Mouse (Mus musculus) limb, embryonic 15.5 days (tissue): ENCODE measurements at regions not wholly inside any gene's neighbourhood (a gene's known extent, or its start where the extent isn't known, plus 50 kb on each side); places are given as distances from the start of the nearest gene placed in this dataset.

Source experiments
- ATAC-seq: fragments of 200-750 bp; cut with Nextera tagmentation; 2 replicates; pipeline ENCODE4 v1.8.0; 2017; ENCODE audit warnings: low read depth, moderate TSS enrichment; ENCODE audit not compliant: insufficient number of reproducible peaks, low FRiP score, low TSS enrichment
- H3K27ac ChIP-seq: fragments of 300-500 bp; sonication (generic); 2 replicates; pipeline ENCODE4 v1.5.1; 2015; ENCODE audit warnings: moderate library complexity, mild to moderate bottlenecking, inconsistent platforms
- H3K27me3 ChIP-seq: fragments of 300-500 bp; sonication (generic); 2 replicates; pipeline ENCODE4 v1.6.1; 2015; ENCODE audit warnings: inconsistent platforms
- H3K36me3 ChIP-seq: fragments of 300-500 bp; sonication (generic); 2 replicates; pipeline ENCODE4 v1.6.1; 2015; ENCODE audit warnings: inconsistent platforms
- H3K4me1 ChIP-seq: fragments of 300-500 bp; sonication (generic); 2 replicates; pipeline ENCODE4 v1.6.1; 2015; ENCODE audit warnings: inconsistent platforms
- H3K4me2 ChIP-seq: fragments of 300-500 bp; sonication (generic); 2 replicates; pipeline ENCODE4 v1.6.1; 2015; ENCODE audit warnings: mild to moderate bottlenecking, inconsistent platforms
- H3K4me3 ChIP-seq: fragments of 300-500 bp; sonication (generic); 2 replicates; pipeline ENCODE4 v1.5.1; 2015; ENCODE audit warnings: mild to moderate bottlenecking, inconsistent platforms
- H3K9ac ChIP-seq: fragments of 300-500 bp; sonication (generic); 2 replicates; pipeline ENCODE4 v1.6.1; 2015; ENCODE audit warnings: inconsistent platforms
- H3K9me3 ChIP-seq: fragments of 300-500 bp; sonication (generic); 2 replicates; pipeline ENCODE4 v1.6.1; 2016; ENCODE audit warnings: inconsistent platforms
- WGBS: fragments of 180-500 bp; shearing (Covaris S2); methylation state at CpG from one replicate; pipeline ENCODE4 v1.1.7; 2015; 5-methylcytosine and 5-hydroxymethylcytosine counted together

DNA sequence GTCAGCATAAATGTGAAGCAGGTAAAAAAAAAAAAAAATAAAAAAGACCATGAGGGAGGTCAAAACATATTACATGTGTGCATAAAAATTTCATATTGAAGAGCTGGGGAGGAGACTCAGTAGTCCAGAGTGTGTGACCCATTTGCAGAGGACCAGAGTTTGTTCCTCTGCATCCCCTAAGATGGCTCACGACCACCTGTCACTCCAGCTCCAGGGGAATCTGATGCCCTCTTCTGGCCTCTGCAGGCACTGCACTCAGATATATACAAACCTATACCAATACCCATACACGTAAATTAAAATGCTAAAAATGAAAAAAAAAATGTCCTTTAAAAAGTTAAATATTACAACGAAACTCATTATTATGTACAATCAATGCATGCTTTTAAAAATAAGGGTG lies 551.4 kb downstream of the Pdcd6ip start:
- Histone ChIP-seq H3K4me2 (no peak overlapping the region), H3K36me3 (no peaks in the 10 kb centered on the region), H3K9me3 (no peaks in the 10 kb centered on the region), H3K4me1 (peaks cover 7% of the 10 kb centered on the region; the same call in 1 of the 2 replicates), H3K27ac (no peak overlapping the region), H3K27me3 (no peaks in the 10 kb centered on the region), H3K4me3 (no peak overlapping the region), H3K9ac (no peak overlapping the region)
- no peak for ATAC-seq
- 64% methylated on average over 3 of the region's 3 CpGs for WGBS

DNA sequence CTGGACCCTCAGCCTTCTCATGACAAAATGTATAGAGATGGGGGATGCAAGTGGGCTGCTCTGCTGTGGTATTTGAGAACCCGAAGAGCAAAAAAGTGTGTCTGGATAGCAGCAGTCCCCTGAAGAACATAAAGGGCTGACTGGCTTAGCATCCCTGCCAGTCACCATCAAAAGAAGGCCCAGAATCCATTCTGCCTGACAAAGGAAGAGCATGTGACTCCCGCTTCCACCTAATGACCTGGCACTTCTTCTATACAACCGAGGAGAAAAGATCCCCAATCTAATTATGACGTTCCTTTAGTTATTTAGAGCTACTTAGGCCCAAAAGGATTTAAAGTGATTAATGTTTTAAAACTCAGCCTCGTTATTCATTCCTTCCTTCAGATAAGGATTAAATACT lies 559.0 kb downstream of the Pdcd6ip start:
- ATAC-seq = no peak
- no peak overlapping the region for H3K27ac ChIP-seq
- H3K27me3 ChIP-seq = no peaks in the 10 kb centered on the region
- H3K4me3 ChIP-seq = no peak overlapping the region
- WGBS = 48% methylated on average over 5 of the region's 5 CpGs
- H3K4me1 ChIP-seq = no peaks in the 10 kb centered on the region
- H3K9me3 ChIP-seq = no peaks in the 10 kb centered on the region
- no peak overlapping the region for H3K9ac ChIP-seq
- H3K4me2 ChIP-seq = no peak overlapping the region
- H3K36me3 ChIP-seq = no peaks in the 10 kb centered on the region

DNA sequence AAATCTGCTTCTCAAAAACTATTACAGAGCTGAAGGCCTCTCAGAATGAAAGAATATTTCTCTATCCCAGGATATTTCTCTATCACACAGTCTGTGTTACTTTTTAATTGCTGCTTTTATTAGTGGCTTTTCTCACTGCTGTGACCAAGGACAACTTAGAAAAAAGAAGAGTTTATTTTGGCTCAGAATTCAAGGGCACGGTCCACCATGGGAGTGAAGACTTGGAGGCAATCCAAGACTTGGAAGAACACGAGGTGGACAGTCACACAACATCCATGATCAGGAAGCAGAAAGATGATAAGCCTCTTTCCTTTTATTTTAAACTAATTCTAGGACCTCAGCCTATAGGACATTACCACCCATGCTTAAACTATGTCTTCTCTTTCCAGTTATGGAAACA lies 561.5 kb downstream of the Pdcd6ip start:
- no peaks in the 10 kb centered on the region for H3K4me1 ChIP-seq
- H3K9ac ChIP-seq = no peak overlapping the region
- H3K9me3 ChIP-seq = no peaks in the 10 kb centered on the region
- 75% methylated on average over 2 of the region's 2 CpGs for WGBS
- no peaks in the 10 kb centered on the region for H3K27me3 ChIP-seq
- ATAC-seq = no peak
- H3K27ac ChIP-seq = no peak overlapping the region
- H3K4me2 ChIP-seq = no peak overlapping the region
- H3K36me3 ChIP-seq = no peaks in the 10 kb centered on the region
- H3K4me3 ChIP-seq = no peak overlapping the region

DNA sequence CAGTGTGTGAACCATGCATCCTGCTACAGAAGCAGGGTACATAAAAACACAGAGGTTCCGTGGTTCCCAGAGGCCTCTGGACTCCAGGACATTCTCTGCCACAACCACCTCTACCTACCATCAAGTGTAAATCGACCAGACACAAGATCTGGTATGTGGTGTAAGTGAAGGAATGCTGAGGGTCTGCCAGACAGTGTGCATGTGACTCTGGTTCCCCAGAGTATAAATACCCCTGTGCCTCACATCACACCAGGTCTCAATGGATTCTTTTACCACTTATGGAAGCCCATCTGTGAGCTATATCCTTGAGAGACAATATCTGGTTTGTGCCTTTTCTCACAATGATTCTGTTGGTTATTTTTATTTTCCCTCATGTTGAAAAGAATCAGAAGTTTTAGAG lies 563.0 kb downstream of the Pdcd6ip start:
- Histone ChIP-seq H3K27ac (no peak overlapping the region), H3K4me1 (no peaks in the 10 kb centered on the region), H3K4me3 (no peak overlapping the region), H3K4me2 (no peak overlapping the region), H3K36me3 (no peaks in the 10 kb centered on the region), H3K27me3 (no peaks in the 10 kb centered on the region), H3K9me3 (no peaks in the 10 kb centered on the region), H3K9ac (no peak overlapping the region)
- ATAC-seq = no peak
- 37% methylated on average over 2 of the region's 2 CpGs for WGBS

DNA sequence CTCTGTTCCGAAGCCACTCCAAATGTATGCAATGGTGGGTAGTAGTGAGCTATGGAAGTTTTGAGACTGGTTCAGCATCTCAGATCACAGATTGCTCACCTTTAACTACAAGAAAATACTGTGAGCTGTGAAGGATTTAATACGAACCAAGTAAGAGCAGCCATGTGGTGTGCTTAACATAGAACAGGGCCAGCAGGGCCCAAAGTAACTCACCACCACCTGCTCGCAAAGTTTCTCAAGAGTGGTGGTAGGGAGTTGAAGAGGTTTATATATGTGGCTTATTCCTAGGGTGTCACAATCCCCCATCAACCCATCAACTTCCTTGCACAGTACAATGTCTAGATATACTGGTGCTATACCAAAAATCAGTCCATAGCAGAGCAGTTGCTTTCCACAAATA lies 573.4 kb downstream of the Pdcd6ip start:
- no peak overlapping the region for H3K27ac ChIP-seq
- H3K27me3 ChIP-seq = no peaks in the 10 kb centered on the region
- no peaks in the 10 kb centered on the region for H3K9me3 ChIP-seq
- no peak overlapping the region for H3K9ac ChIP-seq
- no peak for ATAC-seq
- no peaks in the 10 kb centered on the region for H3K36me3 ChIP-seq
- no peak overlapping the region for H3K4me2 ChIP-seq
- no peak overlapping the region for H3K4me3 ChIP-seq
- peaks cover 4% of the 10 kb centered on the region; the same call in 1 of the 2 replicates for H3K4me1 ChIP-seq
- WGBS = 68% methylated on average over 3 of the region's 3 CpGs

DNA sequence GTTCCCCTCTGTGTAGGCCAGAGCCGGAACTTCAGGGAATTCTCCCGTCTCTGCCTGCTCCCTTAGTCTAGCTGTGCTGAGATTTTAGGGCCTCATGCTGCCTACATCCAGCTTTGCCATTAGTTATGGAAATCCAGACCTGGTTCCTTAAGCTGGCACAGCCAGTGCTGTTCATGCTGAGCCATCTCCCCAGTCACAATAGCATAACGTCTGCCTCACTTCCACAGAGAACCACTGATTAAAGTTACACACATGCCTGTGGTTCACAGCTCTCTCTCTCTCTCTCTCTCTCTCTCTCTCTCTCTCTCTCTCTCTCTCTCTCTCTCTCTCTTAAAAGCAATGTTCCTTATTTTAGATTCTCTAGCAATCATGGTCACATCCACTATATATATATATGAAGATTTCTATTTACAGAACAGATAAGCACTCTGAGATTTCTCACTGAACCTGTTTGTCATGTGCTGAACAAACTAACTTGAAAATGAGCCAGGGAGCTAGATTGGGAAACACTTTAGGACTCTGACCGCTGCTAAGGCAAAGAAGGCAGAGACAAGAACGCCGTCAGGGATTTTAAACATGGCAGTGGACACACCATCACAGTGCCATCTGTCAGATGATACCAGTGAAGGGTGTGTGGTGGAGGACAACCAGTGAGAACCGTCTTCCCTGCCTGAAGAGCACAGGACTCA lies 584.9 kb downstream of the Pdcd6ip start:
- Histone ChIP-seq H3K9me3 (no peaks in the 10 kb centered on the region), H3K36me3 (no peaks in the 10 kb centered on the region)
- 64% methylated on average over 7 of the region's 7 CpGs for WGBS

DNA sequence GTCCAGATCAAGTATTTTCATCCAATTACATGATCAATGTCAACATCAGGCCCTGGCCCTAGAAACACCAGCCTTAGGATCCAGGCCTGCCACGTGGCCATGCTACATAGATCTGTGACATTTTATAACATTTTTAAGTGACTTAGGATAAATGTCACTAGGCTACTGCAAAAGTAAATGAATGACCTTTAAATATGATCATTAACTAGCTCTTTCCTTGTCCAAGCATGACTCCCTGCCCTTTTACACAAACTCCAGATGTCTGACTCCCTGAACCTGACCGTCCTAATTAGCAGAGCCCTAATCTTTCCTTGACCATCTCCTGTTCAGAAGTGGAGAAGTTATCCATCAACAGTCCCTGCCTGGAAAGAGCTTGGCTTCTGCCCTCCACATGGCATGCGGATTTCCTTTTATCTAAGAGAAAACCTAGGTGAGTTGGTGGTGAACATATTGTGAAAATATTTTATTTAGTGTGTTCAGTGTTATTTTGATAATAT lies 585.8 kb downstream of the Pdcd6ip start:
- no peak for ATAC-seq
- Histone ChIP-seq H3K27ac (no peak overlapping the region), H3K4me1 (no peaks in the 10 kb centered on the region), H3K4me2 (no peak overlapping the region), H3K36me3 (no peaks in the 10 kb centered on the region), H3K9me3 (no peaks in the 10 kb centered on the region), H3K4me3 (no peak overlapping the region), H3K9ac (no peak overlapping the region), H3K27me3 (no peaks in the 10 kb centered on the region)
- WGBS = 39% methylated on average over 3 of the region's 3 CpGs

More for the DNA sequence above, 584.9 kb downstream of the Pdcd6ip start:
- Histone ChIP-seq H3K4me3 (no peak overlapping the region), H3K4me2 (no peak overlapping the region), H3K27ac (no peak overlapping the region), H3K4me1 (no peaks in the 10 kb centered on the region), H3K27me3 (no peaks in the 10 kb centered on the region), H3K9ac (no peak overlapping the region)
- no peak for ATAC-seq

DNA sequence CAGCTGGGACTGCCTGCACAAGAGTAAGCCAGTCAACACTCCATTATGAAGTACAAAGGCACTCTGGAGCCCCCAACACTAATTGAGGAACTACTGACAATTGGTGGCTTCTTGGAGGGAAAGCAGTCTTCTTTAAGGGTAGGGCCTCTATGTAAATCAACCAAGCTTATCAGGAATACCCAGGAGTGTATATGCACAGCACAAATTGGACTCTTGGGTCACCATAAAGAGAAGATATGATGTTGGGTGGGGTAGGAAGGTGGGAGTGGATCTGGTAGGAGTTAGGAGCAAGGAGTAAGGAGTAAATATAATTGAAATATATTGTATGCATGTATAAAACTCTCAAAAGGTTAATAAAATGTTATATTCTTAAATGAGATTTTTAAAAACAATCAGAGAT lies 587.7 kb downstream of the Pdcd6ip start:
- Histone ChIP-seq H3K27me3 (no peaks in the 10 kb centered on the region), H3K9me3 (no peaks in the 10 kb centered on the region), H3K4me2 (no peak overlapping the region), H3K4me1 (no peaks in the 10 kb centered on the region), H3K27ac (no peak overlapping the region), H3K36me3 (no peaks in the 10 kb centered on the region), H3K9ac (no peak overlapping the region), H3K4me3 (no peak overlapping the region)
- ATAC-seq = no peak

DNA sequence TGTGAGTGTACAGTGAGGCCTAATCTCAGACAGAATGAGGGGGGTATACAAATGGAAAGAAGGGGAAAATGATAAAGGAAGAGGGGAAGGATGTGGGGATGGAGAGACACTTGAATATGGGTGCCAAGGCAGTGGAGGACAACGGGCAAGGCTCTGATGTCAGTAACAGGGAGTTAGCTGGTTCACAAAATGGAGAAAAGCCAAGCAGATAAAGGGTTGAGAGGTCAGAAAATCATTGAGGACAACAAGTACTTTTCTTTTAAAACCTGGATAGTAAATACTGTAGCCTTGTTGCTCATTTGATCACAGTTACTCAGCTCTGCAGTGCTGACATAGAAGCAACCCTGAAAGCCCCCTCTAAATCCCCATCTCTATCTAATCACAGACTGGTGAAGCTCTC lies 588.3 kb downstream of the Pdcd6ip start:
- WGBS = 92% methylated on average over 1 of the region's 1 CpGs
- H3K4me1 ChIP-seq = no peaks in the 10 kb centered on the region

DNA sequence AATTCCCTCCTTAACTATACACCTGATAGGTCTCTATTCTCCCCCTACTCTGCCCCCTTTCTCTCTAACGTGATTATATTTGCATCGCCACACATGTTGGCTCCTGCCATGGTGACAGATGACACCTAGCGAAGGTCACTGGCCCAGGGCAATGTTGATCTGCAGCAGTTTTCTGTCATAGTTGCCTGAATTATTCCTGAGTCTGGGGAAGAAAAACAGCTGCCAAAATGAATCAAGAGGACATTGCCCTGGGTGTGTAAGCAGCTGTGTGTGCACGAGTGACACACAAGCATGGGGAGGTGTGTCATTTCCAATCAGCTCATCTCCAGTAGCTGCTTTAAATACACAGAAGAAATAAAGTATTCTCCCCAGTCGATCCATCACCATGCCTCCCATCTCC lies 592.5 kb downstream of the Pdcd6ip start:
- H3K4me2 ChIP-seq = no peak overlapping the region
- no peaks in the 10 kb centered on the region for H3K27me3 ChIP-seq
- H3K9ac ChIP-seq = no peak overlapping the region
- H3K9me3 ChIP-seq = no peaks in the 10 kb centered on the region
- 63% methylated on average over 5 of the region's 5 CpGs for WGBS
- no peaks in the 10 kb centered on the region for H3K4me1 ChIP-seq
- no peaks in the 10 kb centered on the region for H3K36me3 ChIP-seq
- no peak for ATAC-seq
- no peak overlapping the region for H3K4me3 ChIP-seq
- H3K27ac ChIP-seq = no peak overlapping the region

More for the DNA sequence above, 588.3 kb downstream of the Pdcd6ip start:
- no peaks in the 10 kb centered on the region for H3K9me3 ChIP-seq
- no peak overlapping the region for H3K4me2 ChIP-seq
- no peaks in the 10 kb centered on the region for H3K36me3 ChIP-seq
- ATAC-seq = no peak
- H3K27me3 ChIP-seq = no peaks in the 10 kb centered on the region
- no peak overlapping the region for H3K4me3 ChIP-seq
- no peak overlapping the region for H3K9ac ChIP-seq
- H3K27ac ChIP-seq = no peak overlapping the region

DNA sequence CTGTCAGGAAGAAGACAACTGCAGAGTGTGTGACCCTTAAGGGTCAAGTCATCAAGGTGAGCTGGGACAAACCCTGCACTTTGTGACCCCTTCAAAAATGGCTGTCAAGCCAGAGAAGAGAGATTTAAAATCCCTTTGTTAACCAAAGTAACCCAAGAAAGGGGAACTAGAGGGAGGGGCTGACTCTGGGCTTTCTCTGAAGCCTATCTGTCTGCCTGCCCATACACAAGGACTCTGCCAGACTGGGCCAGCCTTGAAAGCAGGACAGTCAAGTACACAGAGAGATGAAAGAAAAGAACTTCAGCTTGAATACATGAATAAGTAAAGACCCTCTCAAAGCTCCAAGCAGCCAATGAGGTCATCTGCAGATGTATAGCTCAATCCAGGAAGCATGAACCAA lies 595.3 kb downstream of the Pdcd6ip start:
- Histone ChIP-seq H3K27me3 (no peaks in the 10 kb centered on the region), H3K4me1 (no peaks in the 10 kb centered on the region), H3K27ac (no peak overlapping the region), H3K9ac (no peak overlapping the region), H3K9me3 (no peaks in the 10 kb centered on the region), H3K36me3 (no peaks in the 10 kb centered on the region), H3K4me3 (no peak overlapping the region), H3K4me2 (no peak overlapping the region)
- no peak for ATAC-seq

DNA sequence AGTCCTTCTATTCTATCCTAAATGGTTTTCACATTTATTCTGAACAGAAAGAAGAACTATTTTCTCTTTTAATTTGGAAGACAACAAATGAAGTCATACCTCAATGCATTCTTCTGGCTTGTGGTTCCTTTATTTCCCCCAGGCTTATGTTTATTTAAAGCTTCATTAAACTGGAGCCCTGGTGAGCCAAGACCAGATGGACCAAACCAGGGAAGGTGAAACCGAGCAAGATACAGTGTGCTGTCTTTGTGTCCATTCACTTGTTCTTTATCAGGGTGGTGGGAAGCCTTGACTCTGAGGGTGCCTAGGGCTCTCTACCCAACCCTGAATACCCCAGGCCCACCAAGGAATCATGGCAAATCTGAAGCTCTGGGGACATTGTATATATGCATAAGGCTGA lies 606.3 kb downstream of the Pdcd6ip start:
- H3K27ac ChIP-seq = no peak overlapping the region
- H3K4me2 ChIP-seq = no peak overlapping the region
- whole genome bisulfite sequencing = 50% methylated on average over 1 of the region's 1 CpGs
- no peak overlapping the region for H3K9ac ChIP-seq
- no peak overlapping the region for H3K4me3 ChIP-seq
- H3K4me1 ChIP-seq = no peaks in the 10 kb centered on the region
- H3K9me3 ChIP-seq = no peaks in the 10 kb centered on the region
- no peaks in the 10 kb centered on the region for H3K36me3 ChIP-seq
- no peak for ATAC-seq
- no peaks in the 10 kb centered on the region for H3K27me3 ChIP-seq

DNA sequence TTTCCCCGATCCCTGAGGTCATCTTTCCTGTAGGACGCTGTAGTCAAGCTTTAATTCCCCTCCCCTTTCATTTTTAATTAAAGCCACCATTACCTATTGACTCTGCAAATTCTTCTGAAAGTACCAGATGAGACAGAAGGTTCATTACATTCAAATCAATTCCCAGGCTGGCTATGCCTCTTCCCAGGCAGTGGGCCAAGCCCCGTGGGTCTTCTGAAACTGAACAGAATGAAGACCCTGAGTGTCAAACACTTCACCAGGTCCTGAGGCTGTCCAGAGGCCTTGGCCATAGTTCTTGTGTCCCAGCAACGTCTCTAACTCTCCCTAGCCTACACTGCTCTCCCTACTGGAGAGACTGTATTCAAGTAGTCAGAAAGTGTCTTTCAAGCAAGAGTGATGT lies 607.4 kb downstream of the Pdcd6ip start:
- 79% methylated on average over 4 of the region's 4 CpGs for WGBS

More for the DNA sequence above, 607.4 kb downstream of the Pdcd6ip start:
- Histone ChIP-seq H3K9me3 (no peaks in the 10 kb centered on the region), H3K27me3 (no peaks in the 10 kb centered on the region), H3K4me1 (no peaks in the 10 kb centered on the region), H3K4me3 (no peak overlapping the region), H3K36me3 (no peaks in the 10 kb centered on the region), H3K27ac (no peak overlapping the region), H3K4me2 (no peak overlapping the region), H3K9ac (no peak overlapping the region)
- no peak for ATAC-seq
